Mouse (Mus musculus): ENCODE measurements around the gene Tifa. TPM values are rescaled to one million over a fixed set of nuclear protein-coding genes. Genes with fewer than 3 reads are reported as not detected.

Tifa gene
- polyA plus RNA-seq, 1 experiment, result 14.3 TPM

GRCm38 (mm10) chr3:127868880-127869279, 79.3 kb downstream of the Tifa start:
- Histone ChIP-seq H3K4me1 (ENCODE audit: control insufficient read depth, insufficient read depth, insufficient read length) (peaks cover 2% of the 10 kb centered on the region; the same call in 1 of the 2 replicates), H3K36me3 (ENCODE audit: control insufficient read depth, insufficient read depth, low read length) (no peaks in the 10 kb centered on the region), H3K27ac (ENCODE audit: insufficient read depth, low read length) (no peak overlapping the region), H3K27me3 (ENCODE audit: control insufficient read depth, insufficient read depth, low read length) (no peaks in the 10 kb centered on the region), H3K4me3 (ENCODE audit: extremely low read depth, insufficient read depth, insufficient read length) (no peak overlapping the region)
- TF ChIP-seq POLR2A (IDR thresholded peaks at IDR 0.05; ENCODE audit: low read depth, low read length), result no peak
- TF ChIP-seq CTCF (IDR thresholded peaks at IDR 0.05; ENCODE audit: extremely low read depth, insufficient read depth, insufficient read length, insufficient replicate concordance), result no peak
- no peak for DNase-seq (ENCODE audit: low read depth in 1 of 2, low spot score in 2 of 2)
- WGBS, result 94% methylated on average over 5 of the region's 5 CpGs

- Histone ChIP-seq H3K4me3 (ENCODE audit: extremely low read depth, insufficient read depth, insufficient read length) (no peak overlapping the region), H3K27me3 (ENCODE audit: control insufficient read depth, insufficient read depth, low read length) (no peaks in the 10 kb centered on the region), H3K4me1 (ENCODE audit: control insufficient read depth, insufficient read depth, insufficient read length) (no peaks in the 10 kb centered on the region; the same call in 1 of the 2 replicates), H3K27ac (ENCODE audit: insufficient read depth, low read length) (no peak overlapping the region), H3K36me3 (ENCODE audit: control insufficient read depth, insufficient read depth, low read length) (no peaks in the 10 kb centered on the region; the same call in 1 of the 2 replicates)
- TF ChIP-seq POLR2A (IDR thresholded peaks at IDR 0.05; ENCODE audit: low read depth, low read length) (no peak), CTCF (IDR thresholded peaks at IDR 0.05; ENCODE audit: extremely low read depth, insufficient read depth, insufficient read length, insufficient replicate concordance) (no peak)
- DNase-seq (ENCODE audit: low read depth in 1 of 2, low spot score in 2 of 2), result no peak
- 72% methylated on average over 9 of the region's 9 CpGs for WGBS
These were observed 82.0 kb downstream of the Tifa start for GRCm38 (mm10) chr3:127871575-127871974.

- no peaks in the 10 kb centered on the region; the same call in 1 of the 2 replicates for H3K4me1 ChIP-seq (ENCODE audit: control insufficient read depth, insufficient read depth, insufficient read length)
- no peaks in the 10 kb centered on the region; the same call in 1 of the 2 replicates for H3K36me3 ChIP-seq (ENCODE audit: control insufficient read depth, insufficient read depth, low read length)
- no peak overlapping the region for H3K4me3 ChIP-seq (ENCODE audit: extremely low read depth, insufficient read depth, insufficient read length)
- DNase-seq (ENCODE audit: low read depth in 1 of 2, low spot score in 2 of 2), result no peak
- no peak for TF ChIP-seq CTCF (IDR thresholded peaks at IDR 0.05; ENCODE audit: extremely low read depth, insufficient read depth, insufficient read length, insufficient replicate concordance)
- no peak for TF ChIP-seq POLR2A (IDR thresholded peaks at IDR 0.05; ENCODE audit: low read depth, low read length)
- H3K27me3 ChIP-seq (ENCODE audit: control insufficient read depth, insufficient read depth, low read length), result no peaks in the 10 kb centered on the region
- no peak overlapping the region for H3K27ac ChIP-seq (ENCODE audit: insufficient read depth, low read length)
- WGBS, result 81% methylated on average over 4 of the region's 4 CpGs
These were observed 84.8 kb downstream of the Tifa start for GRCm38 (mm10) chr3:127874254-127874883.

- H3K36me3 ChIP-seq (ENCODE audit: control insufficient read depth, insufficient read depth, low read length), result no peaks in the 10 kb centered on the region; the same call in 1 of the 2 replicates
- WGBS, result 90% methylated on average over 7 of the region's 7 CpGs
These were observed 85.5 kb downstream of the Tifa start for GRCm38 (mm10) chr3:127875059-127875458.

GRCm38 (mm10) chr3:127875509-127875908, 85.9 kb downstream of the Tifa start:
- Histone ChIP-seq H3K4me3 (ENCODE audit: extremely low read depth, insufficient read depth, insufficient read length) (no peak overlapping the region), H3K36me3 (ENCODE audit: control insufficient read depth, insufficient read depth, low read length) (no peaks in the 10 kb centered on the region; the same call in 1 of the 2 replicates), H3K4me1 (ENCODE audit: control insufficient read depth, insufficient read depth, insufficient read length) (no peaks in the 10 kb centered on the region; the same call in 1 of the 2 replicates), H3K27ac (ENCODE audit: insufficient read depth, low read length) (0 out of 2 replicates have a peak overlapping the region, but pooled peaks have one; percentile 18), H3K27me3 (ENCODE audit: control insufficient read depth, insufficient read depth, low read length) (no peaks in the 10 kb centered on the region)
- DNase-seq (ENCODE audit: low read depth in 1 of 2, low spot score in 2 of 2), result peak in 1 of 2 experiments; percentile 14
- no peak for TF ChIP-seq CTCF (IDR thresholded peaks at IDR 0.05; ENCODE audit: extremely low read depth, insufficient read depth, insufficient read length, insufficient replicate concordance)
- no peak for TF ChIP-seq POLR2A (IDR thresholded peaks at IDR 0.05; ENCODE audit: low read depth, low read length)
- 91% methylated on average over 2 of the region's 2 CpGs for WGBS

More at GRCm38 (mm10) chr3:127875059-127875458, 85.5 kb downstream of the Tifa start:
- DNase-seq (ENCODE audit: low read depth in 1 of 2, low spot score in 2 of 2), result no peak
- Histone ChIP-seq H3K4me3 (ENCODE audit: extremely low read depth, insufficient read depth, insufficient read length) (no peak overlapping the region), H3K27me3 (ENCODE audit: control insufficient read depth, insufficient read depth, low read length) (no peaks in the 10 kb centered on the region), H3K4me1 (ENCODE audit: control insufficient read depth, insufficient read depth, insufficient read length) (no peaks in the 10 kb centered on the region; the same call in 1 of the 2 replicates), H3K27ac (ENCODE audit: insufficient read depth, low read length) (peak overlapping the region; percentile 46; the same call in 1 of the 2 replicates)
- no peak for TF ChIP-seq POLR2A (IDR thresholded peaks at IDR 0.05; ENCODE audit: low read depth, low read length)
- TF ChIP-seq CTCF (IDR thresholded peaks at IDR 0.05; ENCODE audit: extremely low read depth, insufficient read depth, insufficient read length, insufficient replicate concordance), result no peak

GRCm38 (mm10) chr3:127879968-127880367, 90.4 kb downstream of the Tifa start:
- Histone ChIP-seq H3K4me3 (ENCODE audit: extremely low read depth, insufficient read depth, insufficient read length) (no peak overlapping the region), H3K4me1 (ENCODE audit: control insufficient read depth, insufficient read depth, insufficient read length) (no peaks in the 10 kb centered on the region; the same call in 1 of the 2 replicates), H3K36me3 (ENCODE audit: control insufficient read depth, insufficient read depth, low read length) (no peaks in the 10 kb centered on the region; the same call in 1 of the 2 replicates), H3K27ac (ENCODE audit: insufficient read depth, low read length) (no peak overlapping the region), H3K27me3 (ENCODE audit: control insufficient read depth, insufficient read depth, low read length) (no peaks in the 10 kb centered on the region)
- WGBS, result 88% methylated on average over 3 of the region's 3 CpGs
- no peak for DNase-seq (ENCODE audit: low read depth in 1 of 2, low spot score in 2 of 2)
- TF ChIP-seq POLR2A (IDR thresholded peaks at IDR 0.05; ENCODE audit: low read depth, low read length) (no peak), CTCF (IDR thresholded peaks at IDR 0.05; ENCODE audit: extremely low read depth, insufficient read depth, insufficient read length, insufficient replicate concordance) (no peak)

- Histone ChIP-seq H3K27ac (ENCODE audit: insufficient read depth, low read length) (no peak overlapping the region), H3K4me3 (ENCODE audit: extremely low read depth, insufficient read depth, insufficient read length) (no peak overlapping the region), H3K4me1 (ENCODE audit: control insufficient read depth, insufficient read depth, insufficient read length) (no peaks in the 10 kb centered on the region), H3K36me3 (ENCODE audit: control insufficient read depth, insufficient read depth, low read length) (no peaks in the 10 kb centered on the region), H3K27me3 (ENCODE audit: control insufficient read depth, insufficient read depth, low read length) (no peaks in the 10 kb centered on the region)
- TF ChIP-seq CTCF (IDR thresholded peaks at IDR 0.05; ENCODE audit: extremely low read depth, insufficient read depth, insufficient read length, insufficient replicate concordance), result no peak
- TF ChIP-seq POLR2A (IDR thresholded peaks at IDR 0.05; ENCODE audit: low read depth, low read length), result no peak
- no peak for DNase-seq (ENCODE audit: low read depth in 1 of 2, low spot score in 2 of 2)
- 88% methylated on average over 2 of the region's 2 CpGs for WGBS
These were observed 92.1 kb downstream of the Tifa start for GRCm38 (mm10) chr3:127881684-127882083.

Other genes with a start within 250 kb of the Tifa start
- 0.95 and 1.1 TPM in 2 replicates for gene Larp7, start 236.5 kb upstream of the Tifa start, polyA plus RNA-seq (2012; rRNA removed)
- 0.56 and 0.72 TPM in 2 replicates for gene Zgrf1, start 236.3 kb upstream of the Tifa start, polyA plus RNA-seq (2012; rRNA removed)
- not detected in 2 replicates for gene Neurog2, start 156.7 kb upstream of the Tifa start, polyA plus RNA-seq (2012; rRNA removed)
- 1.5 and 1.6 TPM in 2 replicates for gene Alpk1, start 9.3 kb upstream of the Tifa start, polyA plus RNA-seq (2012; rRNA removed)
- 14.8 and 15.6 TPM in 2 replicates for gene Ap1ar, start 47.7 kb downstream of the Tifa start, polyA plus RNA-seq (2012; rRNA removed)
- gene Fam241a, start 106.5 kb downstream of the Tifa start, polyA plus RNA-seq (2012; rRNA removed), result 4.3 and 6.0 TPM in 2 replicates